Mouse (Mus musculus): ENCODE results near the gene Zfp955a. TPM values are rescaled to one million over a fixed set of nuclear protein-coding genes. Genes with fewer than 3 reads are reported as not detected.
"Not testable (repeated sequence)": the region's sequence is repeated elsewhere in the genome, so short reads cannot be mapped to it uniquely, and the experiment has no call there.

Zfp955a gene
- polyA plus RNA-seq, 1 experiment from 2014 or later: 19.1 TPM

GRCm38 (mm10) chr17:33191002-33191401 lies 63.9 kb downstream of the Zfp955a start, which contains the start of gene Olfr239:
Olfr239 (plus strand) TSS chr17:33191302.
- H3K4me2 ChIP-seq (ENCODE audit: low read depth, severe bottlenecking): not testable (repeated sequence)

More at GRCm38 (mm10) chr17:33191002-33191401, 63.9 kb downstream of the Zfp955a start, which contains the start of gene Olfr239:
- not testable (repeated sequence) for H3K9ac ChIP-seq (ENCODE audit: low read length); H3K27ac ChIP-seq (replicated peaks; ENCODE audit: low read depth, low read length); H3K4me1 ChIP-seq (ENCODE audit: control insufficient read depth, insufficient read depth, low read length); H3K36me3 ChIP-seq (ENCODE audit: control insufficient read depth, insufficient read depth, low read length); DNase-seq (ENCODE audit: low spot score); H3K4me3 ChIP-seq (ENCODE audit: low read depth, low read length); ATAC-seq (ENCODE audit: insufficient number of reproducible peaks, low FRiP score, low TSS enrichment, low read depth); H3K9me3 ChIP-seq (ENCODE audit: control insufficient read depth, low read length); H3K27me3 ChIP-seq (ENCODE audit: control insufficient read depth, insufficient read depth, low read length)
- no CpG with 5 or more reads among the region's 2 CpGs for WGBS

Other genes with a start within 250 kb of the Zfp955a start
- gene Zfp763, start 221.7 kb downstream of the Zfp955a start, polyA plus RNA-seq (2014; fragmentation: Nextera tagmentation; extraction: Ambion mirVana): 17.0 and 19.1 TPM in 2 replicates
- gene 4921501E09Rik, start 187.1 kb downstream of the Zfp955a start, polyA plus RNA-seq (2014; fragmentation: Nextera tagmentation; extraction: Ambion mirVana): not detected in 2 replicates
- 8.4 and 9.9 TPM in 2 replicates for gene Zfp563, start 165.8 kb downstream of the Zfp955a start, polyA plus RNA-seq (2014; fragmentation: Nextera tagmentation; extraction: Ambion mirVana)
- not detected in 2 replicates for gene Morc2b, start 115.5 kb downstream of the Zfp955a start, polyA plus RNA-seq (2014; fragmentation: Nextera tagmentation; extraction: Ambion mirVana)
- 0.04 TPM in 1 of 2 replicates, not detected in the other for gene Olfr55, start 86.7 kb downstream of the Zfp955a start, polyA plus RNA-seq (2014; fragmentation: Nextera tagmentation; extraction: Ambion mirVana)
- gene Olfr239, start 63.8 kb downstream of the Zfp955a start, polyA plus RNA-seq (2014; fragmentation: Nextera tagmentation; extraction: Ambion mirVana): not detected in 2 replicates
- not detected in 2 replicates for gene Olfr1564, start 33.5 kb downstream of the Zfp955a start, polyA plus RNA-seq (2014; fragmentation: Nextera tagmentation; extraction: Ambion mirVana)
- 0.01 TPM in 1 of 2 replicates, not detected in the other for gene Olfr63, start 9.5 kb upstream of the Zfp955a start, polyA plus RNA-seq (2014; fragmentation: Nextera tagmentation; extraction: Ambion mirVana)
- gene Zfp955b, start 34.4 kb upstream of the Zfp955a start, polyA plus RNA-seq (2014; fragmentation: Nextera tagmentation; extraction: Ambion mirVana): 9.3 TPM in 2 replicates
- 15.4 and 17.1 TPM in 2 replicates for gene Zfp81, start 103.7 kb upstream of the Zfp955a start, polyA plus RNA-seq (2014; fragmentation: Nextera tagmentation; extraction: Ambion mirVana)
- 27.2 and 27.8 TPM in 2 replicates for gene Zfp101, start 139.5 kb upstream of the Zfp955a start, polyA plus RNA-seq (2014; fragmentation: Nextera tagmentation; extraction: Ambion mirVana)
- gene Actl9, start 177.8 kb upstream of the Zfp955a start, polyA plus RNA-seq (2014; fragmentation: Nextera tagmentation; extraction: Ambion mirVana): not detected in 2 replicates